Mouse (Mus musculus) forebrain, embryonic 16.5 days (tissue): ENCODE results near the gene Tuba3a. TPM values are rescaled to one million over a fixed set of nuclear protein-coding genes. Genes with fewer than 3 reads are reported as not detected.
"Not testable (repeated sequence)": the region's sequence is repeated elsewhere in the genome, so short reads cannot be mapped to it uniquely, and the experiment has no call there.

Source experiments
- ATAC-seq: fragments of 200-750 bp; cut with Nextera tagmentation; 2 replicates; pipeline ENCODE4 v1.8.0; 2017; ENCODE audit warnings: mild to moderate bottlenecking, moderate library complexity
- H3K27ac ChIP-seq: fragments of 300-500 bp; sonication (generic); 2 replicates; pipeline ENCODE4 v1.5.1; 2014; ENCODE audit warnings: low read length, control low read depth
- H3K27me3 ChIP-seq: fragments of 300-500 bp; sonication (generic); replicated peaks from 2 replicates; pipeline ENCODE4 v1.6.1; 2014; ENCODE audit warnings: low read length; ENCODE audit not compliant: control insufficient read depth, insufficient read depth
- H3K36me3 ChIP-seq: fragments of 300-500 bp; sonication (generic); 2 replicates; pipeline ENCODE4 v1.6.1; 2014; ENCODE audit not compliant: control insufficient read depth, insufficient read depth
- H3K4me1 ChIP-seq: fragments of 300-500 bp; sonication (generic); replicated peaks from 2 replicates; pipeline ENCODE4 v1.6.1; 2014; ENCODE audit warnings: low read length; ENCODE audit not compliant: control insufficient read depth, insufficient read depth
- H3K4me2 ChIP-seq: fragments of 300-500 bp; sonication (generic); 2 replicates; pipeline ENCODE4 v1.6.1; 2014; ENCODE audit warnings: mild to moderate bottlenecking, low read length, control low read depth
- H3K4me3 ChIP-seq: fragments of 300-500 bp; sonication (generic); replicated peaks from 2 replicates; pipeline ENCODE4 v1.5.1; 2014; ENCODE audit warnings: mild to moderate bottlenecking, low read length, control low read depth
- H3K9ac ChIP-seq: fragments of 300-500 bp; sonication (generic); replicated peaks from 2 replicates; pipeline ENCODE4 v1.6.1; 2014; ENCODE audit warnings: low read depth, low read length, control low read depth
- H3K9me3 ChIP-seq: fragments of 300-500 bp; sonication (generic); 2 replicates; pipeline ENCODE4 v1.6.1; 2016; ENCODE audit warnings: low read length; ENCODE audit not compliant: control insufficient read depth
- WGBS: fragments of 180-500 bp; shearing (Covaris S2); extraction: QIAGEN DNeasy Blood & Tissue Kit; methylation state at CpG from one replicate; pipeline ENCODE4 v1.1.7; 2014; 5-methylcytosine and 5-hydroxymethylcytosine counted together
- polyA plus RNA-seq: library from polyadenylated mRNA; unstranded; fragments of >200 nt; fragmentation: Nextera tagmentation; extraction: Ambion mirVana; gene quantifications from 2 replicates; pipeline ENCODE4 v1.2.1, GENCODE M21; 2015

The Tuba3a gene
- polyA plus RNA-seq, 1 experiment from 2014 or later: not detected

- WGBS: 92% methylated on average over 9 of the region's 9 CpGs
- Histone ChIP-seq H3K4me2 (peak overlapping the region; percentile 46; the same call in 1 of the 2 replicates), H3K4me1 (peaks cover 11% of the 10 kb centered on the region), H3K36me3 (no peaks in the 10 kb centered on the region), H3K27me3 (0 out of 2 replicates have a peak, but pooled peaks cover 3% of the 10 kb centered on the region), H3K9me3 (no peaks in the 10 kb centered on the region), H3K9ac (no peak overlapping the region), H3K27ac (no peak overlapping the region), H3K4me3 (no peak overlapping the region)
- ATAC-seq: no peak
Observed at GRCm38 (mm10) chr6:125312171-125312570, 26.3 kb upstream of the Tuba3a start.

DNA sequence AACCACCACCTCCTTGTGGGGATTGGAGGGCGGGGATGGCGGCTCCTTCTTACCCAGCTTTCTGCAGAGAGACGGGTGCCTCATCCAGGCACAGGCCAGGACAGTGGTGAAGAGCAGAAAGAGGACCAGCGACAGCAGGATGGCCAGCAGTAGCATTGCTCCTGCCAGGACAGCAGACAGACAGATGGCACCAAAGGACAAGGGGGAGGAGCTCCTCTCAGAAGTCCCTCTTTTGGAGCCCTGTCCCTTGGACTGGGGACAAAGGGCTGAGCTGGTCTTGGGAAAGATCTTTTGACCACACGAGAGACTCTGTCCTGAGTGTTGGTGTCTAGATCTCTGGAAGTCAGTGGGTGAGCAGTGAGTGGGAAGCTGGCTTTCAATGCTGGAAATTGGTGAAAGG is 23.6 kb upstream of the Tuba3a start:
- no peak for ATAC-seq
- H3K36me3 ChIP-seq: no peaks in the 10 kb centered on the region
- peaks cover 11% of the 10 kb centered on the region for H3K4me1 ChIP-seq
- H3K4me3 ChIP-seq: no peak overlapping the region
- no peak overlapping the region for H3K9ac ChIP-seq
- H3K27me3 ChIP-seq: 0 out of 2 replicates have a peak, but pooled peaks cover 3% of the 10 kb centered on the region
- H3K9me3 ChIP-seq: no peaks in the 10 kb centered on the region
- WGBS: 42% methylated on average over 5 of the region's 5 CpGs
- H3K27ac ChIP-seq: no peak overlapping the region
- no peak overlapping the region for H3K4me2 ChIP-seq

GRCm38 (mm10) chr6:125308921-125309320 is 23.1 kb upstream of the Tuba3a start:
- no peaks in the 10 kb centered on the region for H3K36me3 ChIP-seq
- H3K4me1 ChIP-seq: peaks cover 6% of the 10 kb centered on the region
- H3K27me3 ChIP-seq: no peaks in the 10 kb centered on the region
- H3K4me2 ChIP-seq: no peak overlapping the region
- no peak overlapping the region for H3K4me3 ChIP-seq
- H3K27ac ChIP-seq: no peak overlapping the region
- no peak for ATAC-seq
- no peaks in the 10 kb centered on the region for H3K9me3 ChIP-seq
- H3K9ac ChIP-seq: no peak overlapping the region
- WGBS: 9% methylated on average over 13 of the region's 13 CpGs

DNA sequence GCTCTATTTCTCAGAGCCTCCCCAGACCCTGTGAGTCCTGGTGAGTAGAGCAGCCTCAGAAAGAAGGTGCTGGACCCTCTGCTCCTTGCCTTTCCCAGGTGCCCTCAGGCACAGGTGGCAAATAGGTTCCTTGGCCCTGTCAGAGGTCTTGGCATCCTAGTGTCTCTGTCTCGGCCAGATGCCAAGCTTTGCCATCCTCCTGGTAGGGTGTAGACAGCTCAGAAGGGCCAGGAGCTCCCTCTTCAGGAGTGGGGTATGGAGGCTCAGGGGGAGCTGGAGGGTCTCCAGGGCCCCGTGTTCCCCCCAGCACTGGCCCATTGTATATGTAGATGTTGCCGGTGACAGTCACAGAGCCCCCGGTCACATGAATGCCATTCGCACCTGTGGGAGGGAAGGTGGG is 21.2 kb upstream of the Tuba3a start:
- Histone ChIP-seq H3K9me3 (no peaks in the 10 kb centered on the region), H3K4me3 (no peak overlapping the region), H3K9ac (no peak overlapping the region), H3K4me2 (no peak overlapping the region), H3K36me3 (no peaks in the 10 kb centered on the region), H3K27ac (no peak overlapping the region), H3K4me1 (no peaks in the 10 kb centered on the region), H3K27me3 (no peaks in the 10 kb centered on the region)
- 88% methylated on average over 5 of the region's 5 CpGs for WGBS
- ATAC-seq: no peak

DNA sequence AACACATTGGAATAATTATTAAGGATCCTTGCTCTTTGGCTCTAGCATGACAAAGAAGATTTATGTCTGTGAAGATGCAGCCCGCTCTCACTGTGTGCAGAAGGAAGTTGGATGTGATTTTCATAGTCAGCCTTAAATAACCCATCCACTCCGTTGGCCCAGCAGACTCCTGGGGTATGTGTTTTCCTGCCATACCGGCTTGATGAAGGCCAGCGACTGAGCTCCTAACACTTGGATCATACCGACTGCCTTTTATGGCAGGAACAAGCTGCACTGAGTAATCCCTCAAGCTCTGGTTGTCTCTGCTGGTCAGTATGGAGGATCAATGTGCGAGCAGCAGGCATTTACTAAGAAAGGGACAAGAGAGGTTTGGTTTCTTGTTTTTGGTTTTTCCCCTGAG is 19.6 kb upstream of the Tuba3a start:
- no peak overlapping the region for H3K9ac ChIP-seq
- H3K4me2 ChIP-seq: no peak overlapping the region
- no peaks in the 10 kb centered on the region for H3K27me3 ChIP-seq
- no peaks in the 10 kb centered on the region for H3K4me1 ChIP-seq
- no peak for ATAC-seq
- H3K27ac ChIP-seq: no peak overlapping the region
- H3K36me3 ChIP-seq: no peaks in the 10 kb centered on the region
- H3K9me3 ChIP-seq: no peaks in the 10 kb centered on the region
- WGBS: 92% methylated on average over 6 of the region's 6 CpGs
- no peak overlapping the region for H3K4me3 ChIP-seq

DNA sequence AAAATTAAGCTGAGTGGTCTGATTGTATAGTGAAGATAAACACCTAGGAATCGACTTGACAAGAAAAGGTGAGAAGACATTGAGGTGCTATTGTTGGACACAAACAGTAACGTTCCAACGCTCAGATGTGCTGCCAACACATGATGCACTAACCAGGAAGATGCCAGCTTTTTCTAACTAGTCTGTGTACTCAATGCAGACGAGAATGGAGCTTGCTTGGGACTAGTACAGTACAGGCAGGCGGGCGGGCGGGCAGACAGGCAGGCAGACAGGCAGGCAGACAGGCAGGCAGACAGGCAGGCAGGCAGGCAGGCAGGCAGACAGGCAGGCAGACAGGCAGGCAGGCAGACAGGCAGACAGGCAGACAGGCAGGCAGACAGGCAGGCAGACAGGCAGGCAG is 18.6 kb upstream of the Tuba3a start:
- H3K4me1 ChIP-seq, H3K36me3 ChIP-seq, ATAC-seq, H3K4me2 ChIP-seq, H3K9ac ChIP-seq, H3K27ac ChIP-seq, H3K9me3 ChIP-seq, H3K27me3 ChIP-seq, H3K4me3 ChIP-seq: not testable (repeated sequence)
- 85% methylated on average over 7 of the region's 7 CpGs for WGBS

DNA sequence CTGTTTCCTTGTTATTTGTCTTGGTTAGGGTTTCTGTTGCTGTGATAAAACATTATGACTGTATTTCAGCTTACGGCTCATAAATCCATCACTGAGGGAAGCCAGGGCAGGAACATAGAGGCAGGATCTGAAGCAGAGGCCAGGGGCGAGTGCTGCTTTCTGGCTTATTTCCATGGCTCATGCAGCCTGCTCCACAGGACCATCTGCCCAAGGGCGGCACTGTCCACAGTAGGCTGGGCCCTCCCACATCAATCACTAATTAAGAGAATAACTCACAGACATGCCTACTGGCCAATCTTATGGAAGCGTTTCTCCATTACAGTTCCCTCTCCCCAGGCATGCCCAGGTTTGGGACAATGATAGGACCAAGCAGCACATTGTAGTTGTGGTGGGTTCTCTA is 17.4 kb upstream of the Tuba3a start:
- Histone ChIP-seq H3K4me1 (no peaks in the 10 kb centered on the region), H3K4me3 (no peak overlapping the region), H3K27me3 (no peaks in the 10 kb centered on the region), H3K27ac (no peak overlapping the region), H3K9ac (no peak overlapping the region), H3K4me2 (no peak overlapping the region), H3K36me3 (no peaks in the 10 kb centered on the region), H3K9me3 (no peaks in the 10 kb centered on the region)
- ATAC-seq: no peak
- 62% methylated on average over 4 of the region's 4 CpGs for WGBS

- no peaks in the 10 kb centered on the region for H3K9me3 ChIP-seq
- no peak overlapping the region for H3K4me3 ChIP-seq
- ATAC-seq: no peak
- H3K27ac ChIP-seq: no peak overlapping the region
- no peaks in the 10 kb centered on the region for H3K36me3 ChIP-seq
- H3K4me2 ChIP-seq: no peak overlapping the region
- WGBS: 88% methylated on average over 24 of the region's 24 CpGs
- no peaks in the 10 kb centered on the region for H3K27me3 ChIP-seq
- H3K4me1 ChIP-seq: no peaks in the 10 kb centered on the region
- H3K9ac ChIP-seq: no peak overlapping the region
Observed at GRCm38 (mm10) chr6:125302231-125302982, 16.6 kb upstream of the Tuba3a start.

DNA sequence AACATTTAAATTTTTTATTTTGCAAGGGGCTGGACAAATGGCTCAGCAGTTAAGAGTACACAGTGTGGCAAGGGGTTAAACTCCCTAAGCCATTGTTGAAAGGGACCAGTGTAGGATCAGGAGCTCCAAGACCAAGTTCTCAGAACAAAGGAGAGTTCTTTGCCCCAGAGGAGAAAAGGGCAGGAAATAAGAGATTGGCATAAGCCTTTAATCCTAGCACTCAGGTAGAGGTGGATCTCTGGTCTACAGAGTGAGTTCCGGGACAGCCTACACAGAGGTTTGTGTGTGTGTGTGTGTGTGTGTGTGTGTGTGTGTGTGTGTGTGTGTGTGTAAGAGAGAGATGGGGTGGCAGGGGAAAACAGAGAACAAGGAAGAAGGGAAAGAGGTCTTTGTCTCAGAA is 15.1 kb upstream of the Tuba3a start:
- no peaks in the 10 kb centered on the region for H3K4me1 ChIP-seq
- 58% methylated on average over 1 of the region's 1 CpGs for WGBS
- no peaks in the 10 kb centered on the region for H3K36me3 ChIP-seq
- no peak overlapping the region for H3K9ac ChIP-seq
- H3K27me3 ChIP-seq: no peaks in the 10 kb centered on the region
- no peak overlapping the region for H3K4me3 ChIP-seq
- H3K27ac ChIP-seq: no peak overlapping the region
- H3K9me3 ChIP-seq: no peaks in the 10 kb centered on the region
- no peak for ATAC-seq
- no peak overlapping the region for H3K4me2 ChIP-seq
